Mouse (Mus musculus): ENCODE data around the gene Gm21936.
"Not testable (repeated sequence)": the region's sequence is repeated elsewhere in the genome, so short reads cannot be mapped to it uniquely, and the experiment has no call there.

- not testable (repeated sequence) for TF ChIP-seq POLR2A (IDR thresholded peaks at IDR 0.05; ENCODE audit: low read depth, low read length); CTCF (IDR thresholded peaks at IDR 0.05; ENCODE audit: extremely low read depth, insufficient read depth, insufficient read length, insufficient replicate concordance)
These were observed 46.9 kb downstream of the Gm21936 start, which contains the start of gene Gm2001 for GRCm38 (mm10) chr12:87842239-87842638.

All from spleen, adult 2 months (tissue).